Mouse (Mus musculus): ENCODE data around the gene Cwc15. TPM values are rescaled to one million over a fixed set of nuclear protein-coding genes. Genes with fewer than 3 reads are reported as not detected.

The Cwc15 gene
- polyA plus RNA-seq, 1 experiment = 100 TPM

- TF ChIP-seq POLR2A (IDR thresholded peaks at IDR 0.05; ENCODE audit: extremely low read depth, insufficient read depth, low read length) = no peak
- TF ChIP-seq CTCF (IDR thresholded peaks at IDR 0.05; ENCODE audit: extremely low read depth, insufficient read depth, low read length) = no peak
- H3K27ac ChIP-seq (ENCODE audit: insufficient read depth, low read length) = no peak overlapping the region
- no peaks in the 10 kb centered on the region for H3K4me1 ChIP-seq (ENCODE audit: control insufficient read depth, insufficient read depth, low read length)
- no peak overlapping the region for H3K4me3 ChIP-seq (ENCODE audit: insufficient read depth, low read length)
These were observed 47.4 kb downstream of the Cwc15 start for GRCm38 (mm10) chr9:14547584-14548365.

- no peak overlapping the region for H3K4me3 ChIP-seq (ENCODE audit: insufficient read depth, low read length)
- TF ChIP-seq POLR2A (IDR thresholded peaks at IDR 0.05; ENCODE audit: extremely low read depth, insufficient read depth, low read length) (no peak), CTCF (IDR thresholded peaks at IDR 0.05; ENCODE audit: extremely low read depth, insufficient read depth, low read length) (no peak)
- no peaks in the 10 kb centered on the region for H3K4me1 ChIP-seq (ENCODE audit: control insufficient read depth, insufficient read depth, low read length)
- H3K27ac ChIP-seq (ENCODE audit: insufficient read depth, low read length) = no peak overlapping the region
These were observed 47.9 kb downstream of the Cwc15 start for GRCm38 (mm10) chr9:14548366-14548761.

DNA sequence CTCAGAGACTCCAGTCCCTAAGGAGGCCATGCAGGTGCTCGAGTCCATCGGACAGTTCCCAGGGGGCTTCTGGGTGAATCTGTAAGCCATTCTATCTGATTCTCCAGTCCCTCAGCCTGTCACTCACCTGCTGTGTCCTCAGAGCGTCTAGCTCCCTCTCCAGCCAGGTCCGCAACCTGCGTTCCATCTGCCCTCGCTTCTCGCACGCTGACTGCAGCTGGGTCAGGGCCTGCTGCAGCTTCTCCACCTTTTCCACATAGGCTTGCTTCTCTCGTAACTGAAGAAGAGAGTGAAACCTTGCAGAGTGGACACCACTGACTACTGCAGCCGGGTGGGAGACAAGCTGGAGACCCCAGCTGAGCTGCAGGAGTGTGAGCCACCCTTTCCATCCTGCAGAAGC is 57.9 kb downstream of the Cwc15 start:
- TF ChIP-seq CTCF (IDR thresholded peaks at IDR 0.05; ENCODE audit: extremely low read depth, insufficient read depth, low read length) (no peak), POLR2A (IDR thresholded peaks at IDR 0.05; ENCODE audit: extremely low read depth, insufficient read depth, low read length) (no peak)
- peaks cover 2% of the 10 kb centered on the region for H3K4me1 ChIP-seq (ENCODE audit: control insufficient read depth, insufficient read depth, low read length)
- no peak overlapping the region for H3K4me3 ChIP-seq (ENCODE audit: insufficient read depth, low read length)
- no peak overlapping the region for H3K27ac ChIP-seq (ENCODE audit: insufficient read depth, low read length)

GRCm38 (mm10) chr9:14559430-14559829 is 59.0 kb downstream of the Cwc15 start:
- no peak overlapping the region for H3K4me3 ChIP-seq (ENCODE audit: insufficient read depth, low read length)
- TF ChIP-seq POLR2A (IDR thresholded peaks at IDR 0.05; ENCODE audit: extremely low read depth, insufficient read depth, low read length) = no peak
- TF ChIP-seq CTCF (IDR thresholded peaks at IDR 0.05; ENCODE audit: extremely low read depth, insufficient read depth, low read length) = no peak
- peaks cover 2% of the 10 kb centered on the region for H3K4me1 ChIP-seq (ENCODE audit: control insufficient read depth, insufficient read depth, low read length)
- no peak overlapping the region for H3K27ac ChIP-seq (ENCODE audit: insufficient read depth, low read length)

DNA sequence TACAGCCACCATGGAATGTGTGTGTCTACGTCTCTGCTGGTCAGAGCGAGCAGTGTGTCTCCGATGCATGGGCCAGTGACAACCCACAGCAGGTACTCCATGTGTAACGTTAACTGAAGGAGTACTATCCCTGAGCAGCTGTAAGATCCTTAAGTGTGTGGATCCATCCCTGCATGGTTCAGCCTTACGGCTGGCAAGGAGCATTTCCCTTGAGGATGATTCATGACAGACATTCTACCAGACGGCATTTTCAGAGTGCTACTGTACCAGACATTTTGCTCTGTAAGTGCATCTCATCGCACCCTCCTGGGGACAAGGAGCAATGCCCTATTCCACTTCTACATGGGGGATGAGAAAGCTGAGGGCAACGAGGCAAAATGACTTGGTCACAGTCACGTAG is 59.6 kb downstream of the Cwc15 start:
- no peak overlapping the region for H3K4me3 ChIP-seq (ENCODE audit: insufficient read depth, low read length)
- peaks cover 2% of the 10 kb centered on the region for H3K4me1 ChIP-seq (ENCODE audit: control insufficient read depth, insufficient read depth, low read length)
- H3K27ac ChIP-seq (ENCODE audit: insufficient read depth, low read length) = no peak overlapping the region
- TF ChIP-seq POLR2A (IDR thresholded peaks at IDR 0.05; ENCODE audit: extremely low read depth, insufficient read depth, low read length) = no peak
- TF ChIP-seq CTCF (IDR thresholded peaks at IDR 0.05; ENCODE audit: extremely low read depth, insufficient read depth, low read length) = no peak

Other genes starting within 250 kb of the Cwc15 start
- 32.4 and 36.7 TPM in 2 replicates for gene Sesn3, start 225.6 kb upstream of the Cwc15 start, polyA plus RNA-seq (2012; rRNA removed)
- gene Endod1, start 119.1 kb upstream of the Cwc15 start, polyA plus RNA-seq (2012; rRNA removed) = 50.8 and 55.4 TPM in 2 replicates
- 0.96 and 1.0 TPM in 2 replicates for gene Kdm4d, start 135 bp upstream of the Cwc15 start, polyA plus RNA-seq (2012; rRNA removed)
- gene Amotl1, start 144.4 kb downstream of the Cwc15 start, polyA plus RNA-seq (2012; rRNA removed) = 8.0 TPM in 2 replicates
- gene Piwil4, start 240.1 kb downstream of the Cwc15 start, polyA plus RNA-seq (2012; rRNA removed) = 0.06 TPM in 1 of 2 replicates, not detected in the other